Comparison of ENCODE assay signal across 8 mouse cellular contexts in genomic region chr7:19282385-19282784, GRCm38 (mm10). TPM values are rescaled to one million over a fixed set of nuclear protein-coding genes. Genes with fewer than 3 reads are reported as not detected.
A peak's percentile ranks its signal among the peaks of the same experiment; 100 is the strongest.
DNase-seq lines count a peak whose midpoint lies in the region; ATAC-seq lines count a peak whose summit lies in the region.

Rtn2 (plus strand) TSS chr7:19282624.

- H3K9ac ChIP-seq in limb, embryonic 12.5 days (replicated peaks), result peak within 1 kb of the TSS; percentile 50
- peak within 1 kb of the TSS; percentile 99 for H3K9ac ChIP-seq in midbrain, embryonic 14.5 days (replicated peaks; ENCODE audit: low read length)

- peak within 1 kb of the TSS; percentile 17; the same call in 1 of the 2 replicates for H3K27ac ChIP-seq in limb, embryonic 12.5 days
- H3K27ac ChIP-seq in midbrain, embryonic 14.5 days (replicated peaks; ENCODE audit: low read depth, low read length), result peak within 1 kb of the TSS; percentile 96

- no peaks in the 10 kb centered on the region for H3K36me3 ChIP-seq in limb, embryonic 12.5 days
- H3K36me3 ChIP-seq in midbrain, embryonic 14.5 days (ENCODE audit: control insufficient read depth, insufficient read depth, low read length), result peaks cover 11% of the 10 kb centered on the region

- peak within 1 kb of the TSS; percentile 58 for H3K4me3 ChIP-seq in limb, embryonic 12.5 days (replicated peaks)
- peak within 1 kb of the TSS; percentile 94 for H3K4me3 ChIP-seq in midbrain, embryonic 14.5 days (replicated peaks; ENCODE audit: low read depth, low read length)

- H3K9me3 ChIP-seq in limb, embryonic 12.5 days, result no peaks in the 10 kb centered on the region
- no peaks in the 10 kb centered on the region for H3K9me3 ChIP-seq in midbrain, embryonic 14.5 days (ENCODE audit: control insufficient read depth, low read length)

- peaks cover 73% of the 10 kb centered on the region for H3K27me3 ChIP-seq in limb, embryonic 12.5 days
- H3K27me3 ChIP-seq in midbrain, embryonic 14.5 days (ENCODE audit: control insufficient read depth, insufficient read depth, low read length), result peaks cover 40% of the 10 kb centered on the region

- ATAC-seq in limb, embryonic 12.5 days (ENCODE audit: insufficient number of reproducible peaks, insufficient read depth, low FRiP score, low TSS enrichment, low read depth), result peak; percentile 61; the same call in 1 of the 2 replicates
- peak; percentile 87 for ATAC-seq in midbrain, embryonic 14.5 days (ENCODE audit: low FRiP score, low TSS enrichment)

- under 1% methylated on average over 36 of the region's 37 CpGs for WGBS in limb, embryonic 12.5 days
- under 1% methylated on average over 36 of the region's 37 CpGs for WGBS in midbrain, embryonic 14.5 days

- peak within 1 kb of the TSS; percentile 98 for H3K4me2 ChIP-seq in limb, embryonic 12.5 days
- peak within 1 kb of the TSS; percentile 83 for H3K4me2 ChIP-seq in midbrain, embryonic 14.5 days (ENCODE audit: low read length)

- H3K4me1 ChIP-seq in limb, embryonic 12.5 days (replicated peaks), result peaks cover 17% of the 10 kb centered on the region
- peaks cover 16% of the 10 kb centered on the region for H3K4me1 ChIP-seq in midbrain, embryonic 14.5 days (ENCODE audit: control insufficient read depth, insufficient read depth, low read length)

- peak; percentile 89 for DNase-seq in 3134 (ENCODE audit: extremely low read depth, insufficient read length, low spot score)
- DNase-seq in adrenal gland, postnatal 10 days, result peak; percentile 84
- peak; percentile 89 for DNase-seq in embryo, embryonic 9.5 days (ENCODE audit: extremely low spot score)
- DNase-seq in gonadal fat pad, adult 2 months (ENCODE audit: low read depth), result no peak
- peak; percentile 80 for DNase-seq in kidney, adult 18-20 months
- peak; percentile 92 for DNase-seq in midbrain, embryonic 14.5 days
- DNase-seq in spleen, postnatal 14 days (ENCODE audit: low spot score in 2 of 2), result peak; percentile 62 to 68

RNA-seq across cellular contexts. Expression of gene Rtn2, which starts in this region (rescaled TPM):
- total RNA-seq in adrenal gland, postnatal 10 days (2021), result 10 to 100 TPM; 20.2 to 59.7 TPM
- 30.6 and 59.5 TPM in 2 replicates for polyA plus RNA-seq in gonadal fat pad, adult 2 months (2012; rRNA removed)
- 12.4 and 12.8 TPM in 2 replicates for polyA plus RNA-seq in limb, embryonic 12.5 days (2016; fragmentation: Nextera tagmentation; extraction: Ambion mirVana)
- polyA plus RNA-seq in midbrain, embryonic 14.5 days (2014; fragmentation: Nextera tagmentation; extraction: Ambion mirVana), result 100.0 and 101 TPM in 2 replicates
